ENCODE assay signal across 9 mouse cellular contexts in the genomic region with DNA sequence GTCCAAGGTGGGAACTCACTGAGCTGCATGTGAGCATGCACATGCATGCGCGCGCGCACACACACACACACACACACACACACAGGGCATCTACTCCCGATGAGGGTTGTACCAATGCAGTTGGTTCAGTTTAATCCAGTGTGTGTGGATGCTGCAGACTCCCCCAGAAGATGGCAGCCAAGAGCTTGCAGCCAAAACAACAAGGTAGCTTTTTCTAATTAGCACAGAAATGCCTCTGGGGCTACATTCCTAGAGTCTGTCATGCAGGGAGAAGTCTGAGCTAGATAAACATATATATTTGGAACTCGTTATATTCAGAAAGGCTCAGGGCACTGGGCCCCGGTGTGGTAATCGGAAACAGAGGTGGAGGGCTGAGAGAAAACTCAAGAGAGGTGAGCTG.
DNase-seq lines count a peak whose midpoint lies in the region; ATAC-seq and TF ChIP-seq lines count a peak whose summit lies in the region.
"Had no signal": no experiment of that assay in that cellular context is flagged by ENCODE, and none has a peak within 500 bp of the region (broad histone marks: within the 10 kb centered on the region; RNA-seq: fewer than 3 reads in every experiment).

No protein-coding gene starts in this region.

- WGBS in lung, embryonic 15.5 days: 59% methylated on average over 8 of the region's 8 CpGs

- no peaks in the 10 kb centered on the region for H3K9me3 ChIP-seq in lung, embryonic 15.5 days
- H3K9me3 ChIP-seq: liver, embryonic 15.5 days had no signal

- DNase-seq in testis, postnatal 10 days (ENCODE audit: low spot score): peak; percentile 72
- no peak for DNase-seq in testis, postnatal 14 days (ENCODE audit: low spot score)
- DNase-seq in embryo, embryonic 11 days: peak; percentile 73
- peak; percentile 48 to 54 for DNase-seq in heart, postnatal 14 days
- DNase-seq in layer of hippocampus, adult 2 months (ENCODE audit: low spot score in 2 of 2): peak; percentile 66 to 72
- DNase-seq in retina, embryonic 14.5 days (ENCODE audit: low spot score): peak; percentile 73
- no peak for DNase-seq in T-cell, adult 2 months (ENCODE audit: low spot score)

- H3K27ac ChIP-seq in layer of hippocampus, adult 2 months: no peak overlapping the region
- no peak overlapping the region for H3K27ac ChIP-seq in lung, embryonic 15.5 days
- H3K27ac ChIP-seq: liver, embryonic 15.5 days had no signal

- no peaks in the 10 kb centered on the region for H3K36me3 ChIP-seq in lung, embryonic 15.5 days
- H3K36me3 ChIP-seq: liver, embryonic 15.5 days had no signal

- no peaks in the 10 kb centered on the region for H3K27me3 ChIP-seq in lung, embryonic 15.5 days
- H3K27me3 ChIP-seq: liver, embryonic 15.5 days had no signal

- peak; percentile 83 for TF ChIP-seq CTCF in layer of hippocampus, adult 2 months (conservative IDR thresholded peaks at IDR 0.05)

- peak; percentile 35; the same call in 1 of the 2 replicates for ATAC-seq in lung, embryonic 15.5 days (ENCODE audit: borderline replicate concordance, extremely low read depth, low FRiP score, low TSS enrichment)

- intact Hi-C loops in heart, postnatal 14 days (cut with DNase I): loop anchor here (10.0 kb wide), 3 partner anchors 116 to 306 kb away; a partner anchor contains a TSS

- H3K4me1 ChIP-seq in lung, embryonic 15.5 days: peaks cover 5% of the 10 kb centered on the region; the same call in 1 of the 2 replicates
- H3K4me1 ChIP-seq: liver, embryonic 15.5 days had no signal

- H3K4me2 ChIP-seq in lung, embryonic 15.5 days: no peak overlapping the region
- H3K4me2 ChIP-seq: liver, embryonic 15.5 days had no signal

- H3K4me3 ChIP-seq in layer of hippocampus, adult 2 months: no peak overlapping the region
- no peak overlapping the region for H3K4me3 ChIP-seq in lung, embryonic 15.5 days
- H3K4me3 ChIP-seq: liver, embryonic 15.5 days had no signal

- no peak overlapping the region for H3K9ac ChIP-seq in lung, embryonic 15.5 days
- H3K9ac ChIP-seq: liver, embryonic 15.5 days had no signal

Comparison
In these comparisons a context has a peak if more than half of its experiments do, and no peak if none do; other contexts are left out.
1. DNase-seq: peak in testis, postnatal 10 days (single experiment), embryo, embryonic 11 days (single experiment), heart, postnatal 14 days (2 of 2), layer of hippocampus, adult 2 months (2 of 2) and retina, embryonic 14.5 days (single experiment); none in testis, postnatal 14 days (single experiment) and T-cell, adult 2 months (single experiment).